Mouse (Mus musculus) Muller cell, postnatal 12 days (primary cell): ENCODE measurements around the gene Rrp15.
"Not testable (repeated sequence)": the region's sequence is repeated elsewhere in the genome, so short reads cannot be mapped to it uniquely, and the experiment has no call there.

Experiments used
- DNase-seq: peaks from one replicate; pipeline ENCODE4 v3.0.0-alpha.2; 2015; ENCODE audit errors: inconsistent ontology term

Rrp15 gene

GRCm38 (mm10) chr1:186748724-186749653 is at the start of gene Rrp15:
Rrp15 (minus strand) TSS chr1:186749358.
- DNase-seq = peak; percentile 87

GRCm38 (mm10) chr1:186797991-186798390 is 48.8 kb upstream of the Rrp15 start:
- DNase-seq = no peak

- no peak for DNase-seq
Measured at GRCm38 (mm10) chr1:186785359-186785758, 36.2 kb upstream of the Rrp15 start.

- DNase-seq = no peak
Measured at GRCm38 (mm10) chr1:186780826-186781225, 31.7 kb upstream of the Rrp15 start.

- no peak for DNase-seq
Measured at GRCm38 (mm10) chr1:186773124-186773523, 24.0 kb upstream of the Rrp15 start.

- DNase-seq = no peak
Measured at GRCm38 (mm10) chr1:186772547-186773077, 23.5 kb upstream of the Rrp15 start.

- no peak for DNase-seq
Measured at GRCm38 (mm10) chr1:186772005-186772404, 22.8 kb upstream of the Rrp15 start.

GRCm38 (mm10) chr1:186770659-186771058 is 21.5 kb upstream of the Rrp15 start:
- DNase-seq = no peak

- no peak for DNase-seq
Measured at GRCm38 (mm10) chr1:186768392-186768791, 19.2 kb upstream of the Rrp15 start.

- DNase-seq = not testable (repeated sequence)
Measured at GRCm38 (mm10) chr1:186763451-186763850, 14.3 kb upstream of the Rrp15 start.

GRCm38 (mm10) chr1:186749675-186750283 is 621 bp upstream of the Rrp15 start:
- DNase-seq = no peak

GRCm38 (mm10) chr1:186739828-186740227 is 9.3 kb downstream of the Rrp15 start:
- DNase-seq = no peak

- no peak for DNase-seq
Measured at GRCm38 (mm10) chr1:186735537-186735936, 13.6 kb downstream of the Rrp15 start.

GRCm38 (mm10) chr1:186733052-186733451 is 16.1 kb downstream of the Rrp15 start:
- DNase-seq = no peak

- no peak for DNase-seq
Measured at GRCm38 (mm10) chr1:186728778-186729177, 20.4 kb downstream of the Rrp15 start.

GRCm38 (mm10) chr1:186726117-186726516 is 23.0 kb downstream of the Rrp15 start:
- no peak for DNase-seq

GRCm38 (mm10) chr1:186722299-186722698 is 26.9 kb downstream of the Rrp15 start:
- peak; percentile 48 for DNase-seq

GRCm38 (mm10) chr1:186721846-186722245 is 27.3 kb downstream of the Rrp15 start:
- peak; percentile 75 for DNase-seq

- DNase-seq = no peak
Measured at GRCm38 (mm10) chr1:186721166-186721565, 28.0 kb downstream of the Rrp15 start.

- DNase-seq = no peak
Measured at GRCm38 (mm10) chr1:186719708-186720107, 29.4 kb downstream of the Rrp15 start.

- DNase-seq = peak; percentile 68
Measured at GRCm38 (mm10) chr1:186718881-186719280, 30.3 kb downstream of the Rrp15 start.
